Mouse (Mus musculus) intestine, embryonic 15.5 days (tissue): ENCODE results near the gene Exoc3. TPM values are rescaled to one million over a fixed set of nuclear protein-coding genes. Genes with fewer than 3 reads are reported as not detected.

Experiments used
- ATAC-seq: fragments of 200-750 bp; cut with Nextera tagmentation; 2 replicates; pipeline ENCODE4 v1.8.0; 2017; ENCODE audit warnings: moderate TSS enrichment, moderate library complexity
- H3K27ac ChIP-seq: fragments of 300-500 bp; sonication (generic); 2 replicates; pipeline ENCODE4 v1.5.1; 2015; ENCODE audit warnings: mild to moderate bottlenecking, inconsistent platforms
- H3K27me3 ChIP-seq: fragments of 300-500 bp; sonication (generic); replicated peaks from 2 replicates; pipeline ENCODE4 v1.6.1; 2015; ENCODE audit warnings: inconsistent platforms
- H3K36me3 ChIP-seq: fragments of 300-500 bp; sonication (generic); 2 replicates; pipeline ENCODE4 v1.6.1; 2015; ENCODE audit warnings: inconsistent platforms
- H3K4me1 ChIP-seq: fragments of 300-500 bp; sonication (generic); replicated peaks from 2 replicates; pipeline ENCODE4 v1.6.1; 2015; ENCODE audit warnings: inconsistent platforms
- H3K4me2 ChIP-seq: fragments of 300-500 bp; sonication (generic); replicated peaks from 2 replicates; pipeline ENCODE4 v1.6.1; 2015; ENCODE audit warnings: mild to moderate bottlenecking, inconsistent platforms
- H3K4me3 ChIP-seq: fragments of 300-500 bp; sonication (generic); replicated peaks from 2 replicates; pipeline ENCODE4 v1.5.1; 2015; ENCODE audit warnings: inconsistent platforms
- H3K9ac ChIP-seq: fragments of 300-500 bp; sonication (generic); 2 replicates; pipeline ENCODE4 v1.6.1; 2015; ENCODE audit warnings: inconsistent platforms
- H3K9me3 ChIP-seq: fragments of 300-500 bp; sonication (generic); 2 replicates; pipeline ENCODE4 v1.6.1; 2016; ENCODE audit warnings: inconsistent platforms
- WGBS: fragments of 180-500 bp; shearing (Covaris S2); methylation state at CpG from one replicate; pipeline ENCODE4 v1.1.7; 2015; 5-methylcytosine and 5-hydroxymethylcytosine counted together
- polyA plus RNA-seq: library from polyadenylated mRNA; unstranded; fragments of >200 nt; fragmentation: Nextera tagmentation; extraction: Ambion mirVana; gene quantifications from 2 replicates; pipeline ENCODE4 v1.2.1, GENCODE M21; 2015

Exoc3 gene
- polyA plus RNA-seq, 1 experiment from 2014 or later: 65.6 TPM

DNA sequence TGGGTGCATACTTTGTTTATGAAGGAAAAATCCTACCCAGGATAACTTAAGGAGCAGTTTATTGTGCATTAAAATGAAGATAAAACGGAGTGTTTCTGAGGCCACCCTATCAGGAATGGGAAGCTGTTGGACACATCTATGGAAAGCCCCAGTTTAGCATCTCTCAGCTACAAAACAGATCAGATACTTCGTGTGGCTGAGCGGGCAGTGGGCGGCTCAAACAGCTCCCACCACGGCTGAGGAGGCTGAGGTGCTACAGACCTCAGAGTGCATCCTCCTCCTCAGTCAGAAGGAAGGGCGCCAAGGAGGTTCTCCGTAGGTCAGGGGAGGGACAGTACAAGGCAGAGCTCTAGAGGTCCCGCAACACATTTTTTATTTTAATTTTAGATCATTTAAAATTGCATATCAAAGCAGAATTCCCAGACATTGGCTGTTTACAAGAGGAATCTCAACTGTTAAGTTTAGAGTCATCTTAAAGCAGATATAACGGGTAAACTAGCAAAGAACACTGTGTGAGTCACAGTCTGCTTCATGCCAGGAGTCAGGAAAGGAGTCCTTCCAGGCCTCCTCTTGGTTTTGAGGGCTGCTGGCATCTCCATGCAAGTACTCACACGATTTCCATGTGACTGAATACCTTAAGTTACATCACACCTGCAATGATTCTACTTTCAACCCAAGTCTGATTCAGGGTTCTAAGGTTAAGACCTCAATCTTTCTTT lies 38.9 kb downstream of the Exoc3 start:
- ATAC-seq: no peak
- 87% methylated on average over 10 of the region's 10 CpGs for WGBS
- H3K4me1 ChIP-seq: 0 out of 2 replicates have a peak, but pooled peaks cover 10% of the 10 kb centered on the region
- peaks cover 22% of the 10 kb centered on the region for H3K36me3 ChIP-seq
- H3K4me3 ChIP-seq: no peak overlapping the region
- H3K27me3 ChIP-seq: no peaks in the 10 kb centered on the region
- no peak overlapping the region for H3K9ac ChIP-seq
- H3K4me2 ChIP-seq: no peak overlapping the region
- no peaks in the 10 kb centered on the region for H3K9me3 ChIP-seq
- no peak overlapping the region for H3K27ac ChIP-seq

DNA sequence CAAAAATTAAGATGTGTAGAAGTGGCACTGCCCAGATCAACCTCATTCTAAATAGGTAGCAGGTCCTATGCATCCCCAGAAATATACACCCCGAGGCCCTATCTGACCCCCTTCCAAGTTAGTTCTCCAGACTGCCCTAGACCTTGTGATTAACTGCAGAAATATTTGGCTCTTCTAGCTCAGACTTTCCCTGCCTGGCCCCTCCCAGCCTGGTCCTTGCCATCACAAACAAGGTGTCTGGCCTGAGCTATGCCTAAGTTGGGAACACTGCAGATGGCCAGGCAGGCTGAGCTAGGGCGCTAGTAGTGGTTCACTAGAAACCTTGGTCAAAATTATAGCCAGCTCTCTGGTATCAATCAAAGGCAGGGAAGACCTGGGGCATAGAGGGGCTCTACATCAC lies 41.0 kb downstream of the Exoc3 start:
- Histone ChIP-seq H3K36me3 (peaks cover 4% of the 10 kb centered on the region), H3K9me3 (no peaks in the 10 kb centered on the region), H3K4me3 (no peak overlapping the region), H3K4me2 (no peak overlapping the region), H3K4me1 (0 out of 2 replicates have a peak, but pooled peaks cover 10% of the 10 kb centered on the region), H3K9ac (no peak overlapping the region; the same call in 1 of the 2 replicates), H3K27ac (no peak overlapping the region), H3K27me3 (no peaks in the 10 kb centered on the region)
- WGBS: 87% methylated on average over 2 of the region's 2 CpGs
- ATAC-seq: no peak; the same call in 1 of the 2 replicates

DNA sequence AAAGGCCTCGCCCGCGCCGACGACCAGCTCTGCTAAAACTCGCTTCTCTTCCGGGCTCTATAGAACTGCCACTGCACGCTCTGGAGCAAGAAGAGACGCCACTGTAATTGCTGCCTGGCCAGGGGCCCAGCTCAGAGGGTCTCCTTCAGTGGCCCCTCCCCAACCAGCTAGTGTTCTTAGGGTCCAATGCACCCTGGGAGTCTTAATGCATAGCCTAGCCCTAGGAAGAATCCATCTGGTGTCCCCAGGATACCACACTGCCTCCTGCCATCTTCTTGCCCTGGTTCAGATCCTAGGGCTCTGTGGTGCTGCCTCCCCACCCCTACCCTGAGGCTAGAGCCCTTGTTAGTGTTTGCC lies 41.5 kb downstream of the Exoc3 start:
- Histone ChIP-seq H3K4me2 (peak overlapping the region; percentile 77), H3K9me3 (no peaks in the 10 kb centered on the region), H3K27me3 (no peaks in the 10 kb centered on the region), H3K36me3 (peaks cover 3% of the 10 kb centered on the region; the same call in 1 of the 2 replicates), H3K9ac (peak overlapping the region; percentile 51), H3K4me1 (0 out of 2 replicates have a peak, but pooled peaks cover 10% of the 10 kb centered on the region), H3K27ac (no peak overlapping the region), H3K4me3 (peak overlapping the region; percentile 43)
- ATAC-seq: peak; percentile 28
- 9% methylated on average over 9 of the region's 9 CpGs for WGBS

DNA sequence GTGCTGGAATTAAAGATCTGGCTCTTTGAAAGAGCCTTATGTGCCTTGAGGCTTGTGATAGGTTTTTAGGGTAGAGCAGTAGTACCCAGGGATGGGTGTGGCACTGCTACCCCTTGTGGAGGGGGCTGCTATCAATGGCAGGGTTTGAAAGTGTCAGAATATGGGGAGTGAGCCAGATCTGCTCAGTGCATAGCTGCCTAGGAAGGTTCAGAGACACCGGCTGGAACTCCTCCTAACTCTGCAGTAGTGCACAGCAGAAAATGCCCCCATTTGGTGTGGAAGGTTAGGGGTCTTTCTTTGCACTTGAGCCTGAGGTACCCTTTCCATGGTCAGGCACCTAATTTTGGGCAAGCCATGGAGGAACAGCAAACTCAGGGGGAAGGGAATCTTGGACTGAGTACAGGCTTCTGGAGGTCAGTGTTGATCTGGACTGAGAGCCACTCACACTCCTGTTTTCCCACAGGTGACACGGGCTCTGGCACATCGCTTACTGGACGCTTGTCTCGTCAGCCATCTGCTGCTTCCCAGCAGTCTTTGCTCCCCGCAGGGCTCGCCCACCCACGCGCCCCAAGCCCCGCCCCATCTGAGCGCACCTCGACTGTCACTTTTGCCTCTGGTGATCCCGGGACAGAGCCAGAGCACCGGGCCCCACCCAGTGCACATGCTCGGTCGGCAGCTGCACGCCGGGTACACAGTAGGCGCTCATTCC lies 42.0 kb downstream of the Exoc3 start:
- peak overlapping the region; percentile 51 for H3K9ac ChIP-seq
- H3K4me2 ChIP-seq: peak overlapping the region; percentile 77
- H3K27ac ChIP-seq: no peak overlapping the region
- 6% methylated on average over 19 of the region's 19 CpGs for WGBS
- peaks cover 3% of the 10 kb centered on the region; the same call in 1 of the 2 replicates for H3K36me3 ChIP-seq
- no peaks in the 10 kb centered on the region for H3K9me3 ChIP-seq
- peak; percentile 90 for ATAC-seq
- 0 out of 2 replicates have a peak, but pooled peaks cover 10% of the 10 kb centered on the region for H3K4me1 ChIP-seq
- no peaks in the 10 kb centered on the region for H3K27me3 ChIP-seq
- H3K4me3 ChIP-seq: peak overlapping the region; percentile 43

DNA sequence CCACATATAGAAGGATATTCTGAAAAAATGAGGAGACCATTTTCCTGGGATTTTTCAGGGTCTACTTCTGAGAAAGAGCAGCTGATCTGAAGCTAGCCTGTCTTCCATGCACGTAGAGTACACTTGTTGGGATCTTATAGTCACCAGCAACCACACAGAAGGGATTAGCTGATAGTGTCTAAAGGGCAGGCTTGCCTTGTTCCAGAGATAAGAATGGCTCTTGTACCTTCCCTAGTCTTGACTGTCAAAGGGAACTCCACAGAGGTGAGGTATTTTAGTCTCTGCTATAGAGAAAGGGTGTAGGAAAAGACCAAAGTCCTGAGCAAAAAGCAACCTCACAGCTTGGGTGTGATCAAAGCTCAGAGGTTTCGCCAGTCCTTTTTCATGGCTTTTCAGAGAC lies 61.2 kb downstream of the Exoc3 start:
- Histone ChIP-seq H3K4me2 (no peak overlapping the region), H3K9ac (no peak overlapping the region), H3K4me3 (no peak overlapping the region), H3K9me3 (no peaks in the 10 kb centered on the region), H3K36me3 (no peaks in the 10 kb centered on the region), H3K27me3 (no peaks in the 10 kb centered on the region), H3K4me1 (no peaks in the 10 kb centered on the region), H3K27ac (no peak overlapping the region)
- 70% methylated on average over 2 of the region's 2 CpGs for WGBS
- ATAC-seq: peak; percentile 92

GRCm38 (mm10) chr13:74145983-74146622 lies 62.4 kb downstream of the Exoc3 start:
- Histone ChIP-seq H3K4me2 (no peak overlapping the region), H3K9ac (no peak overlapping the region), H3K27me3 (no peaks in the 10 kb centered on the region), H3K36me3 (no peaks in the 10 kb centered on the region), H3K9me3 (no peaks in the 10 kb centered on the region), H3K27ac (no peak overlapping the region), H3K4me3 (no peak overlapping the region), H3K4me1 (no peaks in the 10 kb centered on the region)
- no peak for ATAC-seq
- WGBS: 85% methylated on average over 3 of the region's 3 CpGs

DNA sequence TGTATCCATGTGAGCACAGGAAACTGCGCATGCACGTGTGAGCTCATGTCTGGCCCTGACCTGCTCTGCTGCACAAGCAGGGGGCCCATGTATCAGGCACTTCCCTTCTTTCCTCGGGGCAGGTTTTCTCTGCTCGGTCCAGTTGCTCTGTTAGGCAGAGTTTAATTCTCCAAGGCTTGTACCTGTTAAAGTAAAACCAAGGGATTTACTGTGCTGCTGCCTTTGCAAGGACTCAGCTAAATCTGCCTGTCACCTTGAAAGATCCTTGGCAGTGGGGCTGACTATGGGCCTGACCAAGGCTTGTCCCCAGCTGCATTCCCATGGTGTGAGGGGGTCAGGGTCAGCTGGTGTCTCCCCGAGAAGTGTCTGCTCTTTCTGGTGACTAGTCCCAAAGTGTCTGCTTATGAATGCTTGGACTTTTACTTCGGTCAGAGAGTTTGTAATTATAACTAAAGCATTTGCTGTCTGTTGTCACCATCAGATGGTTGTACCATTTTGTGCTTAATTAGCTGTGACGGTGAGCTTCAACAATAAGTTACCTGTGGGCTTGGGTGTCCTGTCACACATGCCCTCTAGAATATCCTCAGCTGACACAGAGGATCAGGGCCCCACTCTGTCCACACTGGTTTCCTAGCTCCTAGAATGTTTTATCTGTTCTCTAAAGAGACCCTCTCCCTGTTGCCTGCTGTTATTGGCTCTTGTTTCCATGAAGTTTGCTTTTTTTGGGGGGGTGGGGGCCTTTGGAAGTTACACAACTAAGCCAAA lies 64.2 kb downstream of the Exoc3 start:
- no peak overlapping the region for H3K27ac ChIP-seq
- 77% methylated on average over 7 of the region's 7 CpGs for WGBS
- H3K4me1 ChIP-seq: no peaks in the 10 kb centered on the region
- no peaks in the 10 kb centered on the region for H3K9me3 ChIP-seq
- no peak overlapping the region for H3K9ac ChIP-seq
- no peaks in the 10 kb centered on the region for H3K36me3 ChIP-seq
- H3K4me2 ChIP-seq: no peak overlapping the region
- ATAC-seq: no peak
- H3K27me3 ChIP-seq: no peaks in the 10 kb centered on the region
- no peak overlapping the region for H3K4me3 ChIP-seq

DNA sequence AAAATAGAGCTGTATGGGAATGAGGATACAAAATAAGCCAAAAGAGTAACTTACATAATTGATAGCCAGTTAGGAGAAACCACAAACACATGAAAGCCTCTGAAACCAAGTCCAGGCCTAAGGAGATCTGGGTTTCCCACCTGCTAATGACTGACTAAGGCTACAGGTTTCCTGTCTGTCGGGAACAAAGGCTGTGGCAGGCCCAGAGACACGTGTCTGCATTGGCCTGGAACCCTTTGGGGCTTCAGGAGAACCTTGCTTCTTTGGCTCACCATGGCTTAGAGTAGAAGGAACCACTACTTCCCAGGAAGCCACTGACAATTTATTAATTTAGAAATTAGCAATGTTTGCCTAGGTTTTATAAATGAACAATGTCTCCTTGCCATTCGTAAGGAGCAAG lies 65.2 kb downstream of the Exoc3 start:
- H3K27ac ChIP-seq: no peak overlapping the region
- WGBS: 67% methylated on average over 3 of the region's 3 CpGs
- no peak overlapping the region for H3K4me2 ChIP-seq

DNA sequence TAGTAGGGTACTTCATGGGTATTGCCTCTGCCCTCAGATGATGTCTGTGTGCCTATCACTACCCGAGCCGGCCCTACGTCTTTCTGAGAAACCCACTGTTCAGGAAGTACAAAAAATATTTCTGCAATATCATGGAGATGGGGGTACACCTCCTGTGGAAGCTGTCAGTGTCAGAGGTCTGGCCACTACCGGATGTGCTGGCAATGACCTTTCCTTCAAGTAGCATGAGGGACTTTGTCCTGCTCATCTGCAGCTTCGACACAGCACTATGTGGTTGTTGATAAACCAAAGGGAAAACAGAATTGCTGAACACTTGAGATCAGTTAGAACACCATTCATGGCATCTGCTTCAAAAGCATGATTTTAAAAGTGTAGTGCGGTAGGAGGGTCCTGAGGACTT lies 67.7 kb downstream of the Exoc3 start:
- no peaks in the 10 kb centered on the region for H3K9me3 ChIP-seq
- H3K4me1 ChIP-seq: no peaks in the 10 kb centered on the region
- no peak overlapping the region for H3K9ac ChIP-seq
- no peak for ATAC-seq
- no peak overlapping the region for H3K4me2 ChIP-seq
- H3K4me3 ChIP-seq: no peak overlapping the region
- 91% methylated on average over 6 of the region's 6 CpGs for WGBS
- H3K27ac ChIP-seq: no peak overlapping the region
- no peaks in the 10 kb centered on the region for H3K27me3 ChIP-seq
- H3K36me3 ChIP-seq: no peaks in the 10 kb centered on the region

More for the DNA sequence above, 65.2 kb downstream of the Exoc3 start:
- no peaks in the 10 kb centered on the region for H3K9me3 ChIP-seq
- no peaks in the 10 kb centered on the region for H3K36me3 ChIP-seq
- H3K4me1 ChIP-seq: no peaks in the 10 kb centered on the region
- H3K9ac ChIP-seq: no peak overlapping the region
- H3K4me3 ChIP-seq: no peak overlapping the region
- H3K27me3 ChIP-seq: no peaks in the 10 kb centered on the region
- ATAC-seq: no peak

DNA sequence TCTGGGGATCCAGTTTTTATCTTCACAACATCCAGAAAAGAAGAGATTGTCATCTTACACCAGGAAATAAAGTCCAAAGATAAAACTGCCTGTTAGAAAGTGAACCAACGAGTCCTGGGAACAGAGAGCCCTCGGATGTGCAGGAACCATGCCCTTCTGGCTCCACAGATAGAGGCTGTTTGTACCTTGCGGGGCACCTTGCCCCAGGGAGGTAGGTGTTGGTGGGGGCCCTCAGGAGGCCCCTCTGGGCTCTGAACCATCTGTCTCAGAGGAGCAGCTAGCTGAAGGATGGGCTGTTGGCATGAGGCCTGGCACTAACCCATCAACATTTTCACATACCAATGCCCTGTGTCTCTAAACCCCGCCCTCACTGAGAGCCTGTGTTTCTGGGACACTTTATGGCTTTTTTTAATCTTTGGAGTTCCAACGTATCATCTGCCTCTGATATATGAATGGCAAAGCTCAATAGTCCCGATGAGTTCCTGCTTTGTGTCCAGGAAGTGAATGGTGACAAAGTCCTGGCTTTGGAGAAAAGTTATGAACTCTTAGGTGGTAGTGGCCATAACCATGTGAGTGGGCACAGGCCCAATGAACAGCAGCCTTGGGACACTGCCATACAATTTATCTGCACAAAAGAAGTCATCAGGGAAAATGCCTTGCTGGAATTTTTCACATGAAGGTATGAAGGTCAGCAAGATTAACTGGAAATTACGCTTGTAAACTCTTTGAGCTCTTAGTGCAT lies 69.5 kb downstream of the Exoc3 start:
- no peaks in the 10 kb centered on the region for H3K36me3 ChIP-seq
- no peaks in the 10 kb centered on the region for H3K27me3 ChIP-seq
- WGBS: 75% methylated on average over 7 of the region's 7 CpGs
- no peak overlapping the region for H3K4me3 ChIP-seq
- H3K4me2 ChIP-seq: no peak overlapping the region
- H3K9ac ChIP-seq: no peak overlapping the region
- no peaks in the 10 kb centered on the region for H3K4me1 ChIP-seq
- H3K9me3 ChIP-seq: no peaks in the 10 kb centered on the region
- peak; percentile 81 for ATAC-seq
- H3K27ac ChIP-seq: 0 out of 2 replicates have a peak overlapping the region, but pooled peaks have one; percentile 33

- no peak for ATAC-seq
- H3K36me3 ChIP-seq: no peaks in the 10 kb centered on the region
- H3K9ac ChIP-seq: no peak overlapping the region
- no peaks in the 10 kb centered on the region for H3K4me1 ChIP-seq
- no peaks in the 10 kb centered on the region for H3K27me3 ChIP-seq
- H3K27ac ChIP-seq: no peak overlapping the region
- H3K4me3 ChIP-seq: no peak overlapping the region
- H3K4me2 ChIP-seq: no peak overlapping the region
- no peaks in the 10 kb centered on the region for H3K9me3 ChIP-seq
- WGBS: 88% methylated on average over 6 of the region's 6 CpGs
Measured at GRCm38 (mm10) chr13:74129909-74130308, 78.6 kb downstream of the Exoc3 start.
